Mouse (Mus musculus) lung, adult 10 weeks (tissue): ENCODE data around the gene Ppp1r12c. TPM values are rescaled to one million over a fixed set of nuclear protein-coding genes. Genes with fewer than 3 reads are reported as not detected.

Experiments
- polyA plus RNA-seq: library from polyadenylated mRNA; stranded (reverse); fragments of 350-450 nt; fragmentation: Illumina TruSeq; extraction: RNeasy Lipid Tissue Mini Kit (QIAGEN cat#74804); gene quantifications from one replicate; pipeline ENCODE4 v1.2.3, GENCODE M21; 2014; ENCODE audit warnings: low read depth, low replicate concordance; ENCODE audit not compliant: insufficient read depth

The Ppp1r12c gene
- 87.5 TPM for polyA plus RNA-seq

GRCm38 (mm10) chr7:4501558-4502397 is at the start of gene Ppp1r12c:
TSS of gene Ppp1r12c (minus strand) at chr7:4501680.

GRCm38 (mm10) chr7:4547221-4547641 is 45.8 kb upstream of the Ppp1r12c start, which contains the start of gene Syt5:
TSS of gene Syt5 (minus strand) at chr7:4547541.

GRCm38 (mm10) chr7:4532005-4532729 is 30.7 kb upstream of the Ppp1r12c start, which contains the start of gene Dnaaf3:
TSS of gene Dnaaf3 (minus strand) at chr7:4532453.

GRCm38 (mm10) chr7:4524212-4524922 is 22.9 kb upstream of the Ppp1r12c start, which contains the start of gene Tnni3:
TSS of gene Tnni3 (minus strand) at chr7:4524229.

GRCm38 (mm10) chr7:4516332-4517050 is 15.0 kb upstream of the Ppp1r12c start, which contains the start of gene Tnnt1:
TSS of gene Tnnt1 (minus strand) at chr7:4516382.

GRCm38 (mm10) chr7:4460576-4461434 is 40.7 kb downstream of the Ppp1r12c start, which contains the start of gene Eps8l1:
TSS of gene Eps8l1 (plus strand) at chr7:4460674.

GRCm38 (mm10) chr7:4445216-4445791 is 56.2 kb downstream of the Ppp1r12c start, which contains the start of gene Rdh13:
TSS of gene Rdh13 (minus strand) at chr7:4445649.

Other genes with a start within 250 kb of the Ppp1r12c start
- 4.6 TPM for gene Ncr1, start 164.0 kb downstream of the Ppp1r12c start, polyA plus RNA-seq
- 0.15 TPM for gene Gp6, start 103.9 kb downstream of the Ppp1r12c start, polyA plus RNA-seq
- 5.5 TPM for gene Rdh13, start 56.0 kb downstream of the Ppp1r12c start, polyA plus RNA-seq
- gene Eps8l1, start 41.0 kb downstream of the Ppp1r12c start, polyA plus RNA-seq: 16.4 TPM
- gene Tnnt1, start 14.7 kb upstream of the Ppp1r12c start, polyA plus RNA-seq: 4.2 TPM
- gene Tnni3, start 22.5 kb upstream of the Ppp1r12c start, polyA plus RNA-seq: 179 TPM
- gene Dnaaf3, start 30.8 kb upstream of the Ppp1r12c start, polyA plus RNA-seq: 5.0 TPM
- 10.7 TPM for gene Syt5, start 45.9 kb upstream of the Ppp1r12c start, polyA plus RNA-seq
- 0.21 TPM for gene Ptprh, start 102.4 kb upstream of the Ppp1r12c start, polyA plus RNA-seq
- gene Tmem86b, start 129.7 kb upstream of the Ppp1r12c start, polyA plus RNA-seq: 2.6 TPM
- gene Ppp6r1, start 157.3 kb upstream of the Ppp1r12c start, polyA plus RNA-seq: 37.5 TPM
- 36.3 TPM for gene Hspbp1, start 183.4 kb upstream of the Ppp1r12c start, polyA plus RNA-seq
- gene Brsk1, start 188.9 kb upstream of the Ppp1r12c start, polyA plus RNA-seq: 1.5 TPM
- 1.7 TPM for gene Tmem150b, start 223.6 kb upstream of the Ppp1r12c start, polyA plus RNA-seq
- 17.6 TPM for gene Kmt5c, start 238.4 kb upstream of the Ppp1r12c start, polyA plus RNA-seq